Mouse (Mus musculus) spleen, postnatal 14 days (tissue): ENCODE results near the gene Rab37.

Source experiments
- DNase-seq, 2 experiments: peaks; one replicate each; pipeline ENCODE4 v3.0.0; 2021 to 2022; ENCODE audit warnings: low spot score in 2 of 2

Rab37 gene

GRCm38 (mm10) chr11:115131768-115132381 lies 40.6 kb downstream of the Rab37 start:
- DNase-seq, result no peak

- peak in 1 of 2 experiments; percentile 15 for DNase-seq
Observed at GRCm38 (mm10) chr11:115133800-115134199, 42.6 kb downstream of the Rab37 start, which contains the start of gene Cd300lf. Gene Cd300lf, minus strand, starts transcription at chr11:115133992.

- DNase-seq, result no peak
Observed at GRCm38 (mm10) chr11:115138597-115139262, 47.5 kb downstream of the Rab37 start.

- DNase-seq, result no peak
Observed at GRCm38 (mm10) chr11:115141970-115142369, 50.7 kb downstream of the Rab37 start.

- no peak for DNase-seq
Observed at GRCm38 (mm10) chr11:115147813-115148212, 56.6 kb downstream of the Rab37 start.

- no peak for DNase-seq
Observed at GRCm38 (mm10) chr11:115150741-115151254, 59.6 kb downstream of the Rab37 start.

- DNase-seq, result no peak
Observed at GRCm38 (mm10) chr11:115151755-115152429, 60.7 kb downstream of the Rab37 start.

GRCm38 (mm10) chr11:115153088-115153487 lies 61.9 kb downstream of the Rab37 start:
- no peak for DNase-seq

- DNase-seq, result peak; percentile 71 to 76
Observed at GRCm38 (mm10) chr11:115153699-115154292, 62.6 kb downstream of the Rab37 start.

- DNase-seq, result no peak
Observed at GRCm38 (mm10) chr11:115155053-115155634, 63.9 kb downstream of the Rab37 start.

GRCm38 (mm10) chr11:115157933-115158719 lies 66.9 kb downstream of the Rab37 start:
- peak; percentile 36 to 49 for DNase-seq

GRCm38 (mm10) chr11:115160016-115160797 lies 69.0 kb downstream of the Rab37 start:
- peak; percentile 64 to 74 for DNase-seq

- peak; percentile 60 to 83 for DNase-seq
Observed at GRCm38 (mm10) chr11:115160883-115161577, 69.8 kb downstream of the Rab37 start.

GRCm38 (mm10) chr11:115161578-115162204 lies 70.5 kb downstream of the Rab37 start:
- DNase-seq, result no peak

GRCm38 (mm10) chr11:115162205-115162601 lies 71.0 kb downstream of the Rab37 start:
- DNase-seq, result no peak

GRCm38 (mm10) chr11:115162832-115163480 lies 71.7 kb downstream of the Rab37 start, which contains the start of gene Slc9a3r1:
Gene Slc9a3r1, plus strand, starts transcription at chr11:115163341.
- DNase-seq, result peak; percentile 97

GRCm38 (mm10) chr11:115163568-115164150 lies 72.4 kb downstream of the Rab37 start:
- peak in 1 of 2 experiments; percentile 47 for DNase-seq
